Mouse (Mus musculus): ENCODE data around the gene Inpp4b.
"Not testable (repeated sequence)": the region's sequence is repeated elsewhere in the genome, so short reads cannot be mapped to it uniquely, and the experiment has no call there.

The Inpp4b gene

DNA sequence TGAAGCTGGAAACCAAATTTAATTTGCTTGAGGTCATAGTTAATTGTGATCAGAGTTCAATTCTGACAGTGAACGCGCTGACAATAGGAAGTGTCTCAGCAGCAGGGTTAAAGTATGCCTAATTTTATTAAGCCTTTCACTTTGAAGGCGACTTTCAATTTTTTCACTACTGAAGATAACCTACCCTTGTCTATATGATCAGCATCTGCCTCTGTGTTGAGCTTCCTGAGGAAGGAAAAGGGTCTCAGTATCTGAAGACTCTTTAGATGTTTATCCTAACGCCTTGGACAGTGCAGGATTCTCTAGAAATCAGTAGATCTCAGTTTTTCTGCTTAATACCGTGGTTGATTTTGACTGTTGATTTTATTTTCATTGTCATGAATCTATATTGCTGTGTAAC lies 437.1 kb downstream of the Inpp4b start:
- no peak for DNase-seq (ENCODE audit: low read depth)

DNA sequence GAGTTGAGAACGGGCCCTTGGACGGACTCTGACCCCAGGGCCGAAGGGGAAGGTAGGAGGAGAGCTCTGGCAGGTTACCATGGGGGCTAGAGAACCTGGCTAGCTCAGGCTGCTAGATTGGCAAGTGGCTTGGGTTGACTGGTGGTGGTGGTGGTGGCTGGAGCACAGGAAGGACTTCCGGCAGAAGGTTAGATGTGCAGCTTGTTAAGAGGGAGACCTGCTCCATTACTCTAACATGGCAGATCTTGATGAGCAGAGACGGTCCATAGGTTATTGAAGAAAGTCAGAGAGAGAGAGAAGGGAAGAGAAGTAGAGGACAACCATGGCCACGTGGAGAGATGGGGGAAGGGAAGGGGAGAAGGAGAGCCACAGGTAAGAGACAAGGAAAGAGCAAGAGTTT lies 437.8 kb downstream of the Inpp4b start:
- DNase-seq (ENCODE audit: low read depth), result no peak

DNA sequence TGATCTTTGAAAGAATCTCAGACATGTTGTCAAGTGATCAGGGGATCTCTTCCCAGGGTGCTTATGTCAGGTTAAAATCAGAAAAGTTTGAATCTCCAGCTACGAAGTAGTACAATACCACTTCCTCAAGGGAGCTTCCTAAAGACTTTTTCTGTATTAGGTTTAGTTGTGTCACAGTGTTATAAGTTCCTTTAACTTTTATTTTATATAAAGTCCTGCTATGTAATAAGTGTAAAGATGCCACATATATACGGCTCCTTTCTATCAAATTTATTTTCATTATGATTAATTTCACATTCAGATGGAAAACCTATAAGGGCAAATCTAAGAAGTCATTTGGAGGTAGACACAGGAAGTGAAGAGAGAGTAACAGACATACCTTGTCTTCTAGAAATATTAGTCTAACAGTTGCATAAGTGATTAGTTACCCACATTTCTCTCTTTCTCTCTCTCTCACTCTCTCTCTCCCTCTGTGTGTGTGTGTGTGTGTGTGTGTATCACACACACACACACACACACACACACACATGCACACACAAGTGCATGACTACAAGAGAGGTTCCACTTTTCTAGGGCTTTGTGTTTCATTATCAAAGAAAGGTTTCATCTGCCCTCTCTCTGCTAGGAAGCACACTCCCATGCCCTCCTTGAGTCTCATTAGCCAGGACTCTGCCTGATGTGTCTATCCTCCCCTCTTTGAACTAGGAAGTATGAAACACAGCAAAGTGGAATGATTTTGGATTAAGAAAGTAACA lies 438.7 kb downstream of the Inpp4b start:
- no peak for DNase-seq (ENCODE audit: low read depth)

DNA sequence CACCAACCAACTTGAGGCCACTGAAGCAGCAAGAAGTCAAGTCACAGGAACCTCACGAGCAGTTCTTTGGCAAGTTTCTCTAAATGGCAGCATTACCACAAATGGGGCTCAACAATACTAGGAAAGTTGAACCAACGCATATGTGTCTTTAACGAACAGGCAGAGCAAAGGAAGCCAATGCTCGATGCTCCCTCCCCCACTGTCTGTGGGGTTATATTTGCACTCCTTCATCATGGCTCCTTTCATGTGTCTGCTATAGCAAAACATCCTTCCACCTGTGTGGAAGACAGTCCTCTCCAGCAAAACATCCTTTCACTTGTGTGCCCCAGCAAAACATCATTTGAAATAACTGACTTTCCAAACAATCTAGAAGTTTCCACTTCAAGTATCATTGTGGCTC lies 440.4 kb downstream of the Inpp4b start:
- DNase-seq (ENCODE audit: low read depth), result no peak

DNA sequence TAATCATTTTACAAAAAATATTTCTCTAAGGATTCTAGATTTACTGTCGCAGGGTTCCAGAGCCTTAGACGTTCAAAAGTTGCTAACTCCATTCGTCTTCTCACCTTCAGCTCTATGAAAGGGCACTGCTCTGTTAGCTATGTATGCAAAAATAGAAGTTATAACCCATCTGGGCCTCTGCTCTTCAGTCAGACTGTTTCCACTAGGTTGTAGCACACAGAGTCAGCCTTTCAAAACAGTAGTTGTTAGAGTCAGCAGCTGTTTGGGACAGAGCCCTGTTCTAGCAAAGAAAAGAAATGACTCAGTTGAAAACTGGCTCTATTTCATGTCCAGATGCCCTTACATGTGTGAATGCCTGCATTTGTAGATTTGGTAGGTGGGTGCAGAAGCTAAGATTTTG lies 442.4 kb downstream of the Inpp4b start:
- peak; percentile 36 for DNase-seq (ENCODE audit: low read depth)

DNA sequence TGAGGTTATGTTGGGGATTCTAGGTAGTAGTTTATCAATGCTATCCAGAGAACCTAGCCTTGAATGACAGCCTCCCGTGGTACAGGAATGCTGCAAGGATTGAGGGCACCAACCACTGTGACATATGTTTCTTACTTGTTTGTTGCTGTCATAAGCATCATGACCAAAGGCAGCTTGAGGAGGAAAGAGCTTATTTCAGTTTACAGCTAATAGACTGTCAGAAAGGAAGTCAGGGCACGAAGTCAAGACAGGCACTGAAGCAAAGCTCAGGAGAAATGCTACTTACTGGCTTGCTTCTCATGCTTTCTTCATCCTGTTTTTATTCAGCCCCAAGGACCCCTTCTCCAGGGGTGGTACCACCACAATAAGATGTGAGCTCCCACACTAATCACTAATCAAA lies 446.1 kb downstream of the Inpp4b start:
- no peak for DNase-seq (ENCODE audit: low read depth)

DNA sequence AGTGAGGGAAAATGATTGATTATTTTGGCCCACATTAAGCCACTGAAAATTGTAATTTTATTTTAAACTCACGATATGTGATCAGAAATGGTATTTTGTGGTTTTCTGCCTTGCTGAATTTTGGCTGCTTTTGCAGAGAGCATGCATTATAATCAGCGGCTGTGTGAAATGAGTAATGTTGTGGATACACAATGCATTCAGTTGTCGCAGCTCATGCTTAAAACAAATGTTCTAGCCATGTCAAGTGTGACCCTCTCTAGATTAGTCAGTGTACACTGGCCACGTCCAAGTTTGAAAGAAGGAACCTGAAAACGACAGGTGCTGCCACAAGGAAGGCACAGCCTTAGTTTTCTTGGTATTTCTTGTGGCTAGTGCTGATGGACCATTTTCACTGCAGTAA lies 450.3 kb downstream of the Inpp4b start:
- peak; percentile 42 for DNase-seq (ENCODE audit: low read depth)

DNA sequence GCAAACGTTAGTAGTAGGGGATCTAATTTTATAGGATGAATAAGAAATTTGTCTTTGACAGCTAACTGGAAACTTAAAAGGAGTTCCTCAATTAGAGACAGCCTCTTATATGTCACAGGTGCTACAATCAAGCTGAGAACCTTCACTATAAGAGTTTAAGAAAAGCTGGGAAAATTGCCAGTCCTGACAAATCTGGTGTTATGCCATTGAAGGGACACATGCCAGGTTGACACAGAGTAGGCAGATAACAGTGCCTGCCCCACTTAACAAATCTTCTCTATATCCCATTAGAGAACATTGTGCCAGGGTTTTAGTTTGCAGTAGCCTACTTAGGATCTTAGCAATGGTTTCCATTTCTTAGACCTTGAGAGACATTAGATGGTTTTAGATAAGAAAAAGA lies 456.1 kb downstream of the Inpp4b start:
- DNase-seq (ENCODE audit: low read depth), result no peak

DNA sequence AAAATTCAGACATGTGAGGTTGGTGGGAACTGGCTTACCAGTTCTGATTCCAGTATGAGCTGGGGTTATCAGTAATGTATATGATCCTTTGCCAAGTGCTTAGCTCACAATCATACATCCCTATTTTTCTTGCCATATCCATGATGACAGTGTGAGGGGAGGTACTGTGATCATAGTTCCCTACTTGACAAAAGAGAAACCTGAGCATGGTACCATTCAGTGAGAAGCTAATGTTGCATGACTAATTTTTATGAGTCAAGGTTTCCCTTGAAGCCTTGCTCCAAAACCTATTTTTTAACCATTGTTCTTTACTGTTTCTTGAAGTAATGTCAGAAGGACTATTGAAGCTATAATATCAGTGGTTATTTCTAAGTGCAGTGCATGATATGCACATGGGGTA lies 458.4 kb downstream of the Inpp4b start:
- DNase-seq (ENCODE audit: low read depth), result peak; percentile 30

DNA sequence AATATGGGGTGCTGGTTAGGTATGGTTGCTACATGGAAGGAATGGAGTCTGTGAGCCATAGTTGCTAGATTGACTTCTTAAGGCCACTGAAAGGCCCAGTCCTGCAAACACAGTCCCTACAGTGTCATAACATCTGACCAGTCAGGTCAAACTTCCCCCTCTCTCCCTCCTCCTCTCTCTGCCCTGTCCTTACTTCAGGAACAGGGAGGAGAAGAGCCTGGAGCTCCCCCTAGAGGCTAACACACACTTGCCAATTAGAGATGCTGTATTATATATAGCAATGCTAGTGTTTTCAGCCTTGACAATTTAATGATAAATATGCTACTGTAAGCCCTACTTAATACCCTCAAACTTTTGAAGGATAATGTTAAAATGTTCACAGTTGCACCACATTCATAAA lies 464.4 kb downstream of the Inpp4b start:
- peak; percentile 86 for DNase-seq (ENCODE audit: low read depth)

DNA sequence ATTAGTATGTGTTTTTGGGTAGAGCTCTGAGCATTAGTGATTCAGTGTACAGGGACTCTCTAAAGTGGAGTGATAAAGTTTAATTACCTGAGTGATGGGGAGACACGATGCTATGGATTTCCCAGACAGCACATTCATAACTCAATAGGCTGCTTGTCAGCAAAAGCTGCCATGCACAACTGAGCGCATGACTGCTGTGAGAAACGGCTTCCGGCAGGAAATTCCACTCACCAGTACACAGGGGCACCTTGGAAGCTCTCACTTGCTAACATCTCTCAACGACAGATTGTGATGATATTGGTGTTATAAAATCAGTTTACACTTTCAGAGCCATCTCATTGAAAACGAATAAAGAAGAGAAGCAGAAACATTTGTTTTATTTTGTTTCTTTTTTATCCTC lies 465.2 kb downstream of the Inpp4b start:
- no peak for DNase-seq (ENCODE audit: low read depth)

DNA sequence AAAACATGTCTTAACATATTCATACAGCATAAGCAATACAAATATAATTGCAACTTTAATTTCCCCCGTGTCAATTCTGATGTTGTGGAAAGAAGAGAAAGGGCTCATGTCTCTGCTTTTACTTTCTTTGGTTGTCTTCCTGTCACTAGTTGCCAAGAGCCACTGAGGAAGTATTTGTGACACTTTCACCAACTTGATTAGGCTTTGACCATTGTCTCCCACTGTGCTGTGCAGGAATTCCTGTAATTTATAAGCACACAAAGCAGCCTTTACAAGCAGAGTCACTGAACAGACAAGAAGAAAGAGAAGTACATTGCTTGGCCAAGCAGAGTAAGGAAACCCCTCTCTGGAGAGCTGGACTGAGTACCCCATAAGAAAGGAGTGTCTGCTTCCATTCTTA lies 466.1 kb downstream of the Inpp4b start:
- no peak for DNase-seq (ENCODE audit: low read depth)

DNA sequence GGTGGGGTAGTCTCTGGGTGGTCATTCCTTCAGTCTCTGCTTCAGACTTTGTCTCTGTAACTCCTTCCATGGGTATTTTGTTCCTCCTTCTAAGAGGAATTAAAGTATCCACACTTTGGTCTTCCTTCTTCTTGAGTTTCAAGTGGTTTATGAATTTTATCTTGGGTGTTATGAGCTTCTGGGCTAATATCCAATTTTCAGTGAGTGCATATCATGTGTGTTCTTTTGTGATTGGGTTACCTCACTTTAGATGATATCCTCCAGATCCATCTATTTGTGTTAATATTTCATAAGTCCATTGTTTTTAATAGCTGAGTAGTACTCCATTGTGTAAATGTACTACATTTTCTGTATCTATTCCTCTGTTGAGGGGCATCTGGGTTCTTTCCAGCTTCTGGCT lies 467.1 kb downstream of the Inpp4b start:
- not testable (repeated sequence) for DNase-seq (ENCODE audit: low read depth)

DNA sequence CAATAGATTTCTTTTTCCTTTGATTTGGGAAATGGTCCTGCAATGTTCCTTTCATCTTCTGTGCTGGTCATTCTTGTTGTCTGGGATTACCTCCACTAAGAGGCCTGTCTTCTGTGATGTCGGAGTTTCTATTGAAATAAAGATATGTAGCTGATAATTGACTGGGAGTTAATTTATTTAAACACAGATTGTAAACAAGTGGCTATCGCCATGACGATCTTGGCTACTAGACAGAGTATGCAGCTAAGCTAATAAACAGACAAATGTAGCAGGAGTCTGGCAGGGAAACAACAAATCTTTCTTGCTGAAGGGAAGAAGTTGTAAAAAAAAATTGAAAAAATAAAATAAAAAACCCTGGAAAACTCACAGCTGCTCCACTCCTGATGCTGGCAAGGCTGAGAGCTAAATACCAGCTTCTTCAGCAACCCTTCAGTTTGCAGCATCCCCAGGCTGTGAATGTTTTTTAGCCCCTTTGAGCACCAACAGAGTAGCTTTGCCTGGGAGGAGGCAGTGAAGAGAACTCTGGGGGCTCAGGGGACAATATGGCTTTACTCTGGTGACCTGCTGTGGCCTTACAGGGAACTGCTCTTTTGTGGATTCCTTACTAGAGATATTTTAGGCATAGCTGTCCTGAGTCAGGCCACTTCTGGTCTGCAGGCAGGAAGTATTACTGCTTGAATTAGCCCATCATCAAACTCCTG lies 469.8 kb downstream of the Inpp4b start:
- DNase-seq (ENCODE audit: low read depth), result peak; percentile 33

DNA sequence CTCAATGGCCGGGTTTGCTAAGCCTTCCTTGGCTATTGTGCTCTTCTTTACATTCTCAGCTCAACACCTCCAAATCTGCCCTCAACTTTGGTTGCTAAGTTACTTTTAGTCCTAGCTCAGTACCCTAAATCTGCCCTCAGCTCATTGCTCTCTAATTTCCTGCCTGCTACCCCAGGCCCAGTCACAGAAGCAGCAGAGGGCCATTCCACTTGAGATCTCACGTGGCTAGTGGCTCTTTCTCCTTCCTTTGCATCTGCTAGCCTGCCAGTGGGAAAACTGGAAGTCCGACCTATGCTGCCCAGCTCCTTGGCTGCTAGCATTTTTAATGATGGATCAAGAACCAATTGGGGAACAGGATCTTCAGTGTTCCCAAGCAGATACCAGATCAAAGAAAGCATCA lies 472.4 kb downstream of the Inpp4b start:
- no peak for DNase-seq (ENCODE audit: low read depth)

DNA sequence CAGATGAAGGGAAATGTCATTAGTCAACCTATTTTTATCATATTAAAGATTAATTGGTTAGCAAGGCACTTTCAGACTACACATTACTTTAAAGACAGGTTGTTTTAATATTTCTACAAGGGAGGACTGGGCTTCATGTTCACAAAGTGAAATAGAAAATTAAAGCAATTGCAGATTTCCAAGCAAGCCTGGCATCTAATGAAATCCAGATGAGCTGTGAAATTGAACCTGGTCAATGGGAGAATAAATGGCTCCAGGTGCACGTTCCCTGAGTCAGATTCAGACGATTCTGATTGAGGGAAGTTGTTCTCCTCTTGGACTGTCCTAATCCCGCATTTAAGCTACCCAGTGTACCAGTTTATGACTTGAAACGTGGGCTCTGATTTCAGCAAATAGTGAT lies 473.2 kb downstream of the Inpp4b start:
- DNase-seq (ENCODE audit: low read depth), result peak; percentile 24

DNA sequence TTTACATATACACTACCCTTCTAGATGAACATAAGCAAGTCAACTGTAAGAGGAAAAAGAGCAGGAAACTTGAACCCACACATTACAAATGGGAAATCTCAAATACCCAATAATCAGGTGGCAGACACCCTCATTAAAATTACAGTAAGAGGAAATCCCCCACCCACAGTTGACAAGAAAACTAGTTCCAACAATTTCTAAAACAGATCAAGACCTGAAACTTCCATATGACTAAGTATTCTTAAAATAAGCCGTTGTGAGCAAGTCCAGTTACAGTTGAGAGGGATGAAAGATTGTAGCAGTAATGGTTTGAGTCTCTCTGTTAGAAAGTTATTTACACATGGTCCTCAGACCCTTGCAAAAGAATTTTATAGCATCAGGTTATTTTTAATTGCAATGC lies 480.8 kb downstream of the Inpp4b start:
- DNase-seq (ENCODE audit: low read depth), result no peak

DNA sequence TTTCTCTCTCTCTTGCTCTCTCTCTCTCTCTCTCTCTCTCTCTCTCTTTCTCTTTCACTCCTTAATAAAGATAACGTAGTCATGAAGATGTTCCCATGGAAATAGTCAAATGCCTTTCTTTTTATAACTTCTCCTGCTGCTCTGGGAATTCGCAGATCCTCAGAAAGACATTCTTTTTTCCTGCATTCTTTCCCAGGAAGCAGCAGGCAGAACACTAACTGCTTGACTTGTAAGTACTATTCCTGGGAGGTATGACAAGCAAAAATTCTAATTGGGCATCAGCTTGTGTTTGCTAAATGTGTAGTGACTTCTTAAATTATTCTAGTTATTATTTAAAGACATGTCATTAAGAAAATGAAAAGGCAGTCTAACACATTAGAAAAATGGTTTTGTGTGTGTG lies 482.6 kb downstream of the Inpp4b start:
- peak; percentile 10 for DNase-seq (ENCODE audit: low read depth)

DNA sequence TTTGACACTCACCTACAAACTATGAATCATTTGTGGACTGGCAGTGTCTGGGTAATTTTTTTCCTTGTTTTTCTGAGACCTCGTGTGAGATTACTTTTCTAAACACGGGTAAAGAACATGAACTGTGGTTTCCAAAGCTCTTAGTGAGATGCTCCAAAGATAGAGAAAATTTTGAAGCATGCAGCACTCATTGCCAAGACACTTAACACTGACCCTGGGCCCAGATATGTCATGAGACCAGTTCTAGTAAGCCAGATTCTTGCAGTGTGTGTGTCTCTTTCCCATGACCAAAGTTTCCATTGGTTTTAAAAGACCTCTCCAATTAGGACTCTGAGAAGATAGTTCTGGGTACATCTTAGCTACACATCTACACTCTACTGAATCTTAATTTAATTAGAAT lies 484.1 kb downstream of the Inpp4b start:
- peak; percentile 67 for DNase-seq (ENCODE audit: low read depth)

DNA sequence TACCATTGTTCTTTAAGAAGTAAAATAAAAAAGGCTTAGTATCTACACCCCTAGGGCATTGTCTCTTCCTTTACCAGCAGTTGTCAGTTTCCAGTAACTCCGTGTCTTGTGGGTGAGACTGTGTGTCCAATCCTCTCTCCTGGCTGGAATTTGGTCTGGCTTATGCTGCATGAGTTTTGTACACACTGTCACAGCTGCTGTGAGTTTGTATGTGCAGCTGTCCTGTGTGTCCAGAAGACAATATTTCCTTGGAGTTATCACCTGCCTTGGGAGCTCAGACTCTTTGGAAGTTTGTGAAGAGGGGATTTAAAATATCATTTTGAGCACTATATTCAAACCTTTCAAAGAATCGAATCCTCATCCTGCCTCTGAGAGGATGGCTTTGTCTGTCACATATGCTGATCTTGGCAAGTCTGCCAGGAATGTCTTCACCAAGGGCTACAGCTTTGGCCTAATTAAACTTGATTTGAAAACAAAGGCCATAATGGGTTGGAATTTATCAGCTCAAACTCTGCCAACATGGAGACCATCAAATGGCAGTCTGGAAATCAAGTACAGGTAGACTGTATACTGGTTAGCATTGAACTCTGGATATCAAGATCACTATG lies 485.1 kb downstream of the Inpp4b start:
- DNase-seq (ENCODE audit: low read depth), result no peak

DNA sequence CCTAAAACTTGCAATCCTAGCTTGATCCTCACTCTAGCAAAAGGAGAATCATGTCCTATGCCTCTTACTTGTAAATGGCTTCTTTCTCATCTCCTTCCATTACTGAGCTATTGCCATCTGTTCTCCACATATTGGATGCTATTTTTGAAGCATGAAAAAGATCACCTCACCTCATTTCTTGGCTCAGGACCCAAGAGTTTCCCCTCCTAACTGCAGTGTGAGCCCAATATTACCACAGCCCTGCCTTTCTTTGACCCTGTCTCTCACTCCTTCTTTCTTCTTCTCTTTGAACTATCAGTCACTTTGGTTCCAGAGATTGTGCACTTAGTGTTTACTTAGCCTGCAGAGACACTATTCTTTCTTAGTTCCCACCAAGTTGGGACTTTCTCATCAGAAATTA lies 489.1 kb downstream of the Inpp4b start:
- DNase-seq (ENCODE audit: low read depth), result no peak

DNA sequence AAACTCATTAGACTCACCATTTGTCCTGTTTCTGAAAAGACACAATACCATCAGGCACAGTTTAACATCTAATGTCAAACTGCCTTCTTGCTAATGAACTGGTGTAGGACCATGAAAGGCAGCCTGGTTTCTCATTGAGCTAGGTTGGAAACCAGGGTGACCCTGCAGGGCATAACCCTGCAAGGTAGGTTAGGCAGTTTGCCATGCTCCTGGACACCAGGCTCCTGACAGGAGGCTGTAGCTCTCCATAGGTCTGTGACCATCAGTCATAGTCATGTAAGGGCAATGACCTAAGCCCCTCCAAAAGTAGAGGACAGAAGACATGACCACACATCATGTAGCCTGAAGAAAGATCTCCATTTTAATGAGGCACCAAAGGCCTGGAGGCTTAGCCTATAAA lies 491.5 kb downstream of the Inpp4b start:
- no peak for DNase-seq (ENCODE audit: low read depth)

DNA sequence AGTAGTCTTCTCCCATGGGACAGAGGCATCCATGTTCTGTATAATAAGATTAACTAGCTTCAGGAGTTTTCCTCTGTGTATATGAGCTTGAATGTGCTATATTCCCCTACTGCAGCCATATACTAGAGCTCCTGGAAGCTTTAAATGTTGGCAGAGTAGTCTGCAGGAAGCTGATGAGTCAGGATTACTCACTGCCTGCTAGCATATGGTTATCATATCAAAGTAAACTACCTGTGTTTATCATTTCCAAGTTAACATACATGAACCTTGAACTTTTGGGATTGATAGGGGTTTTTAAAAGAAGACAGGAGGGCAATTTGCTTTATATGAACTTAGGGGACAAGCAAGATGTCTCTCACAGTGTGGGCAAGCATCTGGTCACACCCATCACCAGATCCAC lies 498.2 kb downstream of the Inpp4b start:
- DNase-seq (ENCODE audit: low read depth), result peak; percentile 29
